Mouse (Mus musculus) cerebellum, postnatal 10 days (tissue): ENCODE measurements at regions not wholly inside any gene's neighbourhood (a gene's known extent, or its start where the extent isn't known, plus 50 kb on each side); places are given as distances from the start of the nearest gene placed in this dataset.

Source experiments
- DNase-seq, 2 experiments: peaks; one replicate each; pipeline ENCODE4 v3.0.0; 2021; ENCODE audit warnings: mixed read lengths in 2 of 2

DNA sequence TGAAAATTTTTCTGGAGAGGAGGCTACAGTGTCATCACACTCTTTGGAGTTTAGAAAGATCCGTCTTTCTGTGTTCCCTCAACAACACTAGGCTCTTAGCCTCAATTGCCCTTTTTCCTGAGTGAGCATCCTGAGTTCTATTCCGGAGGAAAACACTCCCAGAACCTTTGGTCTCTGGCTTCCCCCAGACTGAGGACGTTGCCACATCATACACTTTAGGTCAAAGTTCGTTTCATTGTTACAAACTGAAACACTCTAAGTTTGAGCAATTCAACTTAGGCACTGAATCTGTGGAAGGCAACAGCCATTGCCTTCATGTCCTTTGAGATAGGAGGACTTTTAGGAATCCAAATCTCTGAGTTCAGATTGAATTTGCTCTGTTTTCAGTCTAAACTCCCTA is 85.0 kb downstream of the Arl4a start:
- no peak for DNase-seq

DNA sequence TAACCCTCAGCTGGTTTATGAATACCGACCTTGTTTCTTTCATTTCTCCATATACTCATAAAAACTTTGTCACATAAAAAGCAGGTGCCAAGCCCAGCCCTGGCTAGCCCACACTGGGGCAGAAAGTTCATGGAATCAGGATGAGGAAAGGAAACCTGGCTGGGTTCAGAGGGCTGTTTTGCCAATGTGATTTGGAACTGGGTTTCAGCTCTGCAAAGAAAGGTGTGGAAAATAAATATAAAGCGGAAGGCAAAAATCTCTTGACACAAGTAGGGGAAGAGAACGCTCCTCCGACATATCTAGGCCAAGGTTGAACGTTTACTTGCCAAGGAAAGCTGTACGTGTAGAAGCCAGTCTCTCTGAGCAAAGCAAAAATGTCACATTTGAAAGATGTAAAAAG is 85.9 kb downstream of the Arl4a start:
- no peak for DNase-seq

DNA sequence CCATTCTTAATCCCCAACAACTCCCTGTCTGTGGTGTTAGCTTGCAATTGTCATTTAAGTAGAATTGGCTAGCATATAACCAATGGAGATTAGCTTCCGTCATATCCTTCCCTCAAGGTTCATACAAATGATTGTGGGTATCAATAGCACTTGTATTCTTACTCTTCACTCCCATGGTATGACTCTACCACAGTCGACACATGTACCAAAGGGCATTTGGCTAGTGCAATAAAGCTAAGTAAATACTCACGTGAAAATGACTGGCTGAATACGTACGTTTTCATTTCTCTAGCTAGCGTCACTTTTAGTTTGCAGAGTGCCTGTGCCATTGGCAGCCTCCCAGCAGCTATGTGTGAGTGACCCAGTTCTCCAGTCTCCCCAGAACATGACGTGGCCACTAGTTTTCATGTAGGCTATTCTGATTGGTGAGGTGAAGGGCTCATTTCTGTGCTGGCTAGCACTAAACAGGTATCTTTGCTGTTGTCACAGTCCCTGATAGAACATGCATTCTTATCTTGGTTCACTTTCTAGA is 87.5 kb downstream of the Arl4a start:
- peak; percentile 52 to 56 for DNase-seq

DNA sequence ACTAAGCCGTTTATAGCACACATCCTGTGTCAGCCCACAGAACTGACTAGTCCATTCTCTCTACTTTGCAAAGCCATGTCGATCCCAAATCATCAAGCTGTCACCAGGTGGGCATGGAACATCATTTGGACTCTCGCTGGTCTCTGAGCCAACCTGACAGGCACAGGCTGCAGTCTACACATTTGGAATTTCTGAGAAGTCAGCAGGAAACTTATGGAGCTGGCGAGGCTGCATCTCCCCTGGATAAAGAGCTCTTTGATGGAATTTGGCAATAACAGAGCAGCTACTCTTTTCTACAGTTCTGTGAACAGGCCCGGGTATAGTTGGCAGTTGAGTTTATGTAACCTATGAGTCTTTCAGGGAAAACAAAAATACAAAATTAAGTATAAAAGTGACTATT is 94.9 kb downstream of the Arl4a start:
- DNase-seq, result peak in 1 of 2 experiments; percentile 40

- DNase-seq, result no peak
These were observed 96.7 kb downstream of the Arl4a start for GRCm38 (mm10) chr12:39941162-39941561.

DNA sequence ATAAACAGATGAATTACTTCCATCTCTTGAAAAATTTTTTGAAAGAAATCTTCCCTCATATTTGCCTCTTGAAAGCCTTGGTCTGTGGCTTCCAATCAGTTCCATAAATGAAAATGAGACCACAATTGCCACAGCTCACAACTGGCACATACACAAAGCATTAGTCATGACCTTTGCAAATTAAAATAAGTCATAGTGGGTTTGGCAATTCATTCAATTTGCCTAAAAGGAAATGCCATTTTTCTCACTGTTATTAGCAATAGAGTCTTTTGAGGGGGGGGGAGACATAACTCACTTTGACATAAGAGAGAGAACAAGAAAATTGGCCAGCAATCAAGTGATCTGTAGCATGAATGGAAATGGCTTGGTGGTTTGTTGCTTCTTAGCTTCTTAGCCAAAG is 98.8 kb downstream of the Arl4a start:
- no peak for DNase-seq

DNA sequence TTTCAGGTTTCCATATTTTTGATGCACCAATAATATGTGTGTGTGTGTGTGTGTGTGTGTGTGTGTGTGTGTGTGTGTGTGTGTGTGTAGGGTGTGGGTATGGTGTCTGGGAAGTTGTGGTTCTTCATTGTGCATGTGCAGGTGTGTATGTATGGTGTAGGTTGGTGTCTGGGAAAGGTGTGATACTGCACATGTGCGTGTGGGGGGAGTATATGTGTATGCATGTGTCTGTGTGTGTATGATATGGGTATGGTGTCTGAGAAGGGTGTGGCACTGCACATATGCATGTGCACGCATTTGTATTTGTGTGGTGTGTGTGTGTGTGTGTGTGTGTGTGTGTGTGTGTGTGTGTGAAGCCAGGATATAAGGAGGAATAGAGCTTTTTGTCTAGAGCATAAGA is 99.6 kb downstream of the Arl4a start:
- DNase-seq, result no peak

DNA sequence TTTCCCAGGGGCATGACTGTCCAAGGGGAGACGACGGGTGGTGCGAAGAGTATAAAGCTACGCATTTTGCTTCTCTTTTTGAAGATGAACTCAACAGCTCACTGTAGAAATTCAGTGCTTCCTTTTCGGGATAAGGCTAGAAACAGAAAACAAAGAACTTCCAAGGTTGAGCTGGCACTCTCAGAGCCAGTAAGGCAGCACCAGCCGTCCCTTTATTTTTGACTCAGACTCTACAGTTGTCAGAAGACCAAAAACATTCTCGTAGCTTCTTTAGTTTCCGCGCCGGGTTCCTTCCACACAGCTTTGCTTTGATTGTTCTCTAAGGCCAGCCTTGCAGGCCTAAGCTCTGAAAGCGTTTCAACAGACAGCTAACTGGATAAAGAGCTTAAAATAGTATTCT is 101.5 kb downstream of the Arl4a start:
- no peak for DNase-seq

- DNase-seq, result no peak
These were observed 102.0 kb downstream of the Arl4a start for GRCm38 (mm10) chr12:39935775-39936174.

- no peak for DNase-seq
These were observed 102.9 kb downstream of the Arl4a start for GRCm38 (mm10) chr12:39934877-39935276.

GRCm38 (mm10) chr12:39931251-39931650 is 106.6 kb downstream of the Arl4a start:
- DNase-seq, result no peak

DNA sequence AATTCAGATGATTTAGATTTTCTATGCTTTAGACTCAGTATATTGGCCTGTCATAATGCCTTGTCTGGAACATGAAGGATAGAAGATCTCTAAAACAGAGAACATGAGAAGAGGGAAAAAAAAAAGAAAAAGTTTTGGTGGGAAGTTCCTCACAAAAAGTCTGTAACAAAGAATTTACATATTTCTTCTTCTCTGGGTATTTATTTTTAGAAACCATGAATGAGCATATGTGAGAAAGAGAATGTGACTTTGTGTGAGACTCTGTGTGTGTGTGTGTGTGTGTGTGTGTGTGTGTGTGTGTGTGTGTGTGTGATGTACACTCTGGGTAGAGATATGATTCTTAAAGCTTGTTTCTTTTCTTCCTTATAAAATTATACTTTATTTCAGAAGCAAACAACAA is 109.9 kb downstream of the Arl4a start:
- DNase-seq, result no peak

DNA sequence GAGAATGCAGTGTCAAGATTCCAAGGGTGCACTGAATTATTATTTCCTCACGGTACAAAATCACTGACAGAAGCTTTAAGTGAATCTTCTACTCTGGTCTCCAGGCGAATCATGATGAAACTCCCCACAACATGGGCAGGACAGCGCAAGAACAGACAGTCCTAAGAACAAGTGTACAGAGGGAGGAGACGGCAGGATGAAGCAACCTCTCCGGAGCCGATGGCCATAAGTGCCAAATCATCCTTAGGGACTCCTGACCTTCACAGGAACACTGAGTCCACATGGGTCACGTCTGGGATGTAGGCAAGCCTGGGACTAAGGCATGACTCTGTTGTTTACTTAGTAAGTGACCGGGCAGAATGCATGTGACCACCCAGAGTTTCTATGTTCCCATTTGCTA is 110.8 kb downstream of the Arl4a start:
- no peak for DNase-seq

GRCm38 (mm10) chr12:39921481-39921880 is 116.3 kb downstream of the Arl4a start:
- peak; percentile 12 to 14 for DNase-seq

- peak; percentile 84 to 91 for DNase-seq
These were observed 117.3 kb downstream of the Arl4a start for GRCm38 (mm10) chr12:39920466-39920913.

GRCm38 (mm10) chr12:39919909-39920308 is 117.9 kb downstream of the Arl4a start:
- DNase-seq, result peak; percentile 7

GRCm38 (mm10) chr12:39888493-39888892 is 149.3 kb downstream of the Arl4a start:
- no peak for DNase-seq

GRCm38 (mm10) chr12:39885366-39885765 is 152.5 kb downstream of the Arl4a start:
- DNase-seq, result no peak

GRCm38 (mm10) chr12:39880309-39880708 is 157.5 kb downstream of the Arl4a start:
- no peak for DNase-seq

- DNase-seq, result no peak
These were observed 163.9 kb downstream of the Arl4a start for GRCm38 (mm10) chr12:39873917-39874316.

GRCm38 (mm10) chr12:39861797-39862196 is 176.0 kb downstream of the Arl4a start:
- no peak for DNase-seq

GRCm38 (mm10) chr12:39851610-39852009 is 186.2 kb downstream of the Arl4a start:
- DNase-seq, result no peak

GRCm38 (mm10) chr12:39849346-39850058 is 188.3 kb downstream of the Arl4a start:
- DNase-seq, result no peak

DNA sequence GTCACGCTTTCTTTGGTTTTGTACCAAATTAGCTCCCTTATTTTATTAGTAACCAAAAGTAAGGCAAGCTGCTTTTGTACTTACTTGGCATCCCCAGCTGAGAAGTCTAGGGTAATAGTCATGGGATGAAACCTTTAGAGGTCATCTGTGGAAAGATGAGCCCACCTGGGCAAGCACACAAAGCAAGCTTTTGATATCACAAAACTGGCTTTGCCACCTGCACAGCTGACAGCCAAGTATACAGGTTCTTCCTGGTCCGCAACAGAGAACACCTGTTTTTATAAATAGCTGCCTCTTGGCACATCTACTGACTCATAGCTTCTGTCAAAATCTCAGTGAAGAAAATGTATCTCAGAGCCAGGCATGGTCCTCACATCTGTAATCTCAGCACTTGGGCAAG is 197.2 kb downstream of the Arl4a start:
- DNase-seq, result no peak

GRCm38 (mm10) chr12:39840179-39840578 is 197.6 kb downstream of the Arl4a start:
- peak; percentile 7 to 30 for DNase-seq
